Mouse (Mus musculus) adrenal gland, postnatal 10 days (tissue): ENCODE data around the gene Arhgef38. TPM values are rescaled to one million over a fixed set of nuclear protein-coding genes. Genes with fewer than 3 reads are reported as not detected.

Source experiments
- DNase-seq: peaks from one replicate; pipeline ENCODE4 v3.0.0; 2021; ENCODE audit warnings: mixed read lengths
- total RNA-seq, 2 experiments: library from RNA; stranded (reverse); gene quantifications; 2 replicates each; pipeline ENCODE4 v1.2.3; 2021

The Arhgef38 gene
- total RNA-seq, 2 experiments from 2014 or later: not detected

GRCm38 (mm10) chr3:133163913-133164406 is 70.8 kb downstream of the Arhgef38 start:
- no peak for DNase-seq

- DNase-seq: peak; percentile 9
Measured at GRCm38 (mm10) chr3:133163174-133163573, 71.6 kb downstream of the Arhgef38 start.

GRCm38 (mm10) chr3:133161407-133161806 is 73.3 kb downstream of the Arhgef38 start:
- DNase-seq: no peak

GRCm38 (mm10) chr3:133158260-133158659 is 76.5 kb downstream of the Arhgef38 start:
- DNase-seq: no peak

- DNase-seq: no peak
Measured at GRCm38 (mm10) chr3:133154683-133155082, 80.1 kb downstream of the Arhgef38 start.

GRCm38 (mm10) chr3:133153629-133154028 is 81.1 kb downstream of the Arhgef38 start:
- no peak for DNase-seq

GRCm38 (mm10) chr3:133152831-133153230 is 81.9 kb downstream of the Arhgef38 start:
- no peak for DNase-seq

GRCm38 (mm10) chr3:133151629-133152028 is 83.1 kb downstream of the Arhgef38 start:
- no peak for DNase-seq

GRCm38 (mm10) chr3:133144511-133145147 is 90.1 kb downstream of the Arhgef38 start:
- no peak for DNase-seq

- no peak for DNase-seq
Measured at GRCm38 (mm10) chr3:133141877-133142276, 92.9 kb downstream of the Arhgef38 start.

- DNase-seq: no peak
Measured at GRCm38 (mm10) chr3:133132611-133133010, 102.1 kb downstream of the Arhgef38 start.

GRCm38 (mm10) chr3:133131372-133131771 is 103.4 kb downstream of the Arhgef38 start:
- no peak for DNase-seq

- DNase-seq: no peak
Measured at GRCm38 (mm10) chr3:133113281-133113680, 121.5 kb downstream of the Arhgef38 start.

GRCm38 (mm10) chr3:133111741-133112140 is 123.0 kb downstream of the Arhgef38 start:
- peak; percentile 31 for DNase-seq

GRCm38 (mm10) chr3:133109844-133110243 is 124.9 kb downstream of the Arhgef38 start:
- DNase-seq: no peak

- DNase-seq: no peak
Measured at GRCm38 (mm10) chr3:133108731-133109130, 126.0 kb downstream of the Arhgef38 start.

- no peak for DNase-seq
Measured at GRCm38 (mm10) chr3:133104436-133104835, 130.3 kb downstream of the Arhgef38 start.

GRCm38 (mm10) chr3:133103768-133104167 is 131.0 kb downstream of the Arhgef38 start:
- no peak for DNase-seq

GRCm38 (mm10) chr3:133098909-133099308 is 135.8 kb downstream of the Arhgef38 start:
- no peak for DNase-seq

GRCm38 (mm10) chr3:133098336-133098735 is 136.4 kb downstream of the Arhgef38 start:
- DNase-seq: no peak

- no peak for DNase-seq
Measured at GRCm38 (mm10) chr3:133097936-133098335, 136.8 kb downstream of the Arhgef38 start.

- no peak for DNase-seq
Measured at GRCm38 (mm10) chr3:133094305-133094704, 140.4 kb downstream of the Arhgef38 start.

GRCm38 (mm10) chr3:133092936-133093335 is 141.8 kb downstream of the Arhgef38 start:
- no peak for DNase-seq

GRCm38 (mm10) chr3:133092274-133092853 is 142.4 kb downstream of the Arhgef38 start:
- no peak for DNase-seq
